Mouse (Mus musculus): ENCODE measurements at regions not wholly inside any gene's neighbourhood (a gene's known extent, or its start where the extent isn't known, plus 50 kb on each side); places are given as distances from the start of the nearest gene placed in this dataset.

DNA sequence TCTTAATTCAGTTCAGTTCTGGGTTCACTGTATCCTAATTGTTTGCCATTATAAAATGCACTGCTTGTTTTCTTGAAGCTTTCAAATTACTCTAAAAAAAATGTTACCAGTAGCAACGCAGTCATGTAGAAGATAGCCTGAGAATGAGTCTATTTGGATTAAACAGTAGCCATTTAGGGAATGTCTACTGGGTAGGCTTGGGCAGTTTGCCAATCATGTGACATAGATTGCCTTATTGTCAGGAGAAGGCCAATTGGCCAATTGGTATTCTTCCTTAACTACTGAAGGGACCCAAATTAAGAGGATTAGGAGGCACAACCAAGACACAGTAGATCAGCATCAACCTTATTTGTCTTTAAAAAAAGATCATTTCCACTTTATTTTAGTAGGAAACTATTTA lies 379.7 kb downstream of the Samd5 start:
- no peak for DNase-seq (ENCODE audit: low spot score)

DNA sequence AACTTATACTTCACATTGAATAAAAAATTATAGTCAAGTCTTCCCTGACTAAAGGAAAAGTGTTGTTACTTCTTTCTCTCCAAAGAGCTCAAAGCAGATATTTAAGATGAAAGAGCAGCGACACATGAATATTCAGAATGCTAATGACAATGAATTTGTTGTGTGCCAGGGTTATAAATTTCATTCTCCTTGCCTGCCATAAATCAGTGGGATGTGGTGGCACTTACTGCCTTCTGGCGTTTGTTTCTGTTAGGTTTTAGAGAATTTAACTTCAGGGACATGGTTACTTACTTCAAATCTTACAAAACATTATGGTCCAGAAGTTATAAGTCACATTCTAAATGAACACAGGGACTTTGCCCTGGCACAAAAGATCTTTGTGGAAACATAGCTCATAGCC lies 380.4 kb downstream of the Samd5 start:
- DNase-seq (ENCODE audit: low spot score) = no peak

DNA sequence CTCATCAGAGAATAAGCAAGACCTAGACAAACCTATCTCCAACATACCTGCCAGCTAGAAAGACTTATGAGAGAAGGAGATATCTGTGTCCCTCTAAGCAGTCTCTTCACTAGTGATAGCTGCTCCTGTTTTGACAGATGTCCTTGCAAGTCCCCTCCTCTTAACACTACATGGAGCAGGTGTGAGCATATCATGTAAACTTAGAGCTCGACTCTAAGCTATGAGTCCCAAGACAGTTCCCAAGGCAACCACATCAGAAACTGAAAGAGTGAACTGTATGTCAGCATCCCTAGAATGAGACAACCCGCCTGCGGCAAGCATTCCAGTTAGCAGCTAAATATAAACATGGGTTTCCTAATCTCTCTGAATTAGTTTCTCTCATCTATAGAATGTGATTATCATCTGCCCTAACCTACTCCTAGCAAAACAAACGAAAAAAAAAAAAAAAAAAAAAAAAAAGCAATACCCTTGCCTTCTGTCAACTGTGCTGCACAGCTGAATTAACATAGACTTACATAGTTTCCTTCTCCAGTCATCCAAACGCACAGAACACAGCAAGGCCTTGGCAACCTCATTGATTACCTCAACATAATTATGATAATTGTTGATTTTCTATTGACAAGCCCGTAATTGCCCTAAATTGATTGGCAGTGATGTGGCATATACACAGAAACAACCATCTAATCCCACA lies 383.4 kb downstream of the Samd5 start:
- no peak for DNase-seq (ENCODE audit: low spot score)

DNA sequence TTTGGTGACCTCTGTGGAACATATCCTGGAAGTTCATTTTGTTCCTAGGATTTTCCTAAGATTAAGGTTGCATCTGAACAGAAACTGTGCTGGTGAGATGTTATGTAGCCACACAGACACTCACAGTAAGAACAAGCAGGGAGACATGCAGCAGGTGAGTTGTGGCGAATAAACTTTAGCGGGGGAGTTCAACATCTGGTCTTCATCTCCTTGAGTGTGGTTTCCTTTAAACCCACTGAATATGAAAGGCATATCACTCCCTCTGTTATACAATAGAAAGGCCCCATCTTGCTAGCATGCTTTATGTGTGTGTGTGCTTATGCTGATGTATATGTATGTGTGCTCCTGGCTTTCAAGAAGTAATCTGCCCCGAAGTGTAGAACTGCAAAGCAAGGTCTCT lies 387.1 kb upstream of the Sash1 start:
- no peak for DNase-seq (ENCODE audit: low spot score)

DNA sequence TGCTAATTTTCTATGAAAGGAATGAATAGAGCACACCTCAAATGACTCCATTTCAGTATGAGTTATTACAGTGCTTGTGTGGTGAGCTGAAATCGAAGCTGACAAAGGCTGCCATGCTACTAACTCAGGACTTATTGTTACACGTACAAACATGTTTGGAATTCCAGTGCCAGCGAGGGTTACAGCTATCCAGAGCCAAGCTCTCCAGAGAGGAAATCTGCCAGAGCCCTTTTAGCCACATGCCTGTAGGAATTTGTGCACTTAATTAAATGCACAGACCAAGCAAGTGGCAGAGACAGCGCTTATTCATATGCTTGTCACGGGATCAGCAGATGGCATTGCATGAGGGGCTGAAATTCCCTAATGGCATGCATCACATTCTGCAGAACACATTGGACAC lies 386.4 kb upstream of the Sash1 start:
- peak; percentile 41 for DNase-seq (ENCODE audit: low spot score)

DNA sequence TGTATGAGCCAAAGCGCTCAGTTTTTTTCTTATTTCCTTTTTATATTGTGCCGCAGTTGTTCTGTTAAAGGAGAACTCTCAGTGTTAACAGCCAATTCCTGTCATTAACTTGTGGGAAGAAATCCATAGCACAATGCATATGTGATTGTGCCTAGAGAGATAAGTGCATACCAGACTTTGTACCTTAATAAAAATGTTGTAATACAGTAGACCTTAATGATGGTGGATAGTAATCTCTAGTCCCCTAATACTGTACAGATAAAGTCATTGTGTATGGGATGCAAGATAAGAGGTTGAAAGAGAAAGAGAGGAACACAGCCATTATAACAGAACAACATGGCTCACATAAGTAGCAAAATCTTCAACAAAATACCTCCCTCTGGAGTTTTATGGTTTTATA lies 379.7 kb upstream of the Sash1 start:
- no peak for DNase-seq (ENCODE audit: low spot score)

DNA sequence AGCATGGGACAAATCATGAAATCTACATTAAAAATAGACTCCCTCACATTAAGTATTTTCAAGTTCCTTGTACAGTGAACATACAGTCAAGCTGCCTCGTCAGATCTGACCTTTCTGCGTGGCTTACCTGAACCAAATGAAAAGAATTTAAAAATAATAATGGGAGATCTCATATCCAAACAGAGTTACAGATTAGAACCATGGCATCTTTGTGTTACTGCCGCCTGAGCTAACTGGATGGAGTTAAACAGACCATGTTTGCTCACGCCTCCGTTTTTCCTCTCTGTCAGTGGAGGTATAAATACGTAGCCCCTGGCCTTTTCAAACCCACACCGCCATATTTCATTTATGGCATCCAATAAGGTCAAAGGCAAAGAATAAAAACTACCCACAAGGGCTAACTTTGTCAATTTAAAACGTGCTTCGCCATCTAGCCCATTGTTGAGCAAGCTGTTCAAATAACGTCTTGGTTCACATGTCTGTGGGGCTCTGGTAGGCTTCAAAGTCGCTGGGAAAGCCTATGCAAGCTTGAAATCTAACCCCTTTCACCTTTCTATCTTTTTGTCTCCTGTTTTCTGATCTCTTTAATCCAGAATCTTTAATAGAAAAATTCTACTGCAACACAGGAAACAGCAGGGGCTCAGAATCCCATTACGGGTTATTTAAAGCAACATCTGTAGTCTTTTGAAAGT lies 378.6 kb upstream of the Sash1 start:
- DNase-seq (ENCODE audit: low spot score) = peak; percentile 9

DNA sequence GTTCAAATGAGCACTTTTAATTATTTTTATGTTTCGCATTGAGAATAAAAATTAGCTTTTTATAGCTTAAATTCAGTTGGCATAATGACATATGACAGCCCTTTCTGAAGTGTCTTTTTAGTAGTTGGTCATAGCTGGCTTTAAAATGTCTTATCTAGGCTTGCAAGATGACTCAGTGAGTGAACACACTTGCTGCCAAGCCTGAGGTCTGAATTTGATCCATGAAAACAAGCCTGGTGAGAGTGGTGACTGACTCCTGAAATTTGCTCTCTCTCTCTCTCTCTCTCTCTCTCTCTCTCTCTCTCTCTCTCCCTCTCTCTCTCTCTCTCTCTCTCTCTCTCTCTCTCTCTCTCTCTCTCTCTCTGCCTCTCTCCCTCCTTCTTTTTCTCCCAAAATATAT lies 372.8 kb upstream of the Sash1 start:
- DNase-seq (ENCODE audit: low spot score) = no peak

DNA sequence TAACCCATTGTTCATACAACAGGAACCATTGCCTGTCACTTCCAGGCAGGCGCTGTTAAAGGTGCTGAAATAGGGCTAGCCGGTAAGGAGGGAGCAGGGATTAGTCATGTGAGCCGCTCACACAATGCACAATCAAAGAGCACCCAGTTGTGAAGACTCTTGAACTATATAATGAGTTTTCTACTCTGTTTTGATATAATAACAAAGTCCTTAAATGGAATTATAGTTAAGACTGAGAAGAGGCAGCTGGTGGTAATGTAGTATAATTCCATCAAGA lies 367.0 kb upstream of the Sash1 start:
- peak; percentile 44 for DNase-seq (ENCODE audit: low spot score)

DNA sequence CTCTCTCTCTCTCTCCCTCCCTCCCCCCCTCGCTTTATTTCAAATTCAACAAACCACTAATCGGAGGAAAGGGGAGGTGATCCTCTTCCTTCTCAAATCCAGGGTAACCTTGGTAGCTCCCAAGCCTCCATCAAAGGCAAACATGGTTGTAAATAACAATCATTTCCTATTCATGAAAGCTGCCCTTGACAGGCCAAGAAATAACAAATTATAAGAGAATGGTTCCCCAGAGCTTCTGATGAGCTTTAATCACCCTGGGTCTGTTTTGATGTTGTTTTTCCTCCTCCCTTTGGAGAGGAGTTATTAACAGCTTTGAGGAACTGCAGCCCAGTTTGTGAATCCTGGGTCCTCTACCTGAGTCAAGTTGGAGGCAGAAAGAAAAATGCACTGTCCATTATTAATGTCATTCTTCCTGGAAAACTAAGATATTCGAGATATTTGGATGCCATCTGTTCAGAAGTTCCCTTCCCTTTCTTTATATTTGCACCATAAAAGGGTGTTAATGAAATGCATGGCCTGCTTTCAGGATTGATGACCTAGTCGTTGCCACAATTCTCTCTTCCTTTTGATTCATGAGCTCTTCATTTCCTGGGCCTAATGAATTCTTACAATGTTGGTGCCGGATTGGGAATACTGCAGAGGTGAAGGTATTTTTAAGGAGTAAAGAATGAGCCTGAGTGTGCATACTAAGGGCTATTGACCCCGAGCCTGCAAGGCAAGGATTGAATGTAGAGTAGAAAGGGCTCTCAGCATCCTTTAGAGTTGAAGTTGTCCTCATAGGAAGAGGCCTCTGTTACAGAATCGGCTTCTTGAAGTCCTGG lies 366.5 kb upstream of the Sash1 start:
- DNase-seq (ENCODE audit: low spot score) = no peak

DNA sequence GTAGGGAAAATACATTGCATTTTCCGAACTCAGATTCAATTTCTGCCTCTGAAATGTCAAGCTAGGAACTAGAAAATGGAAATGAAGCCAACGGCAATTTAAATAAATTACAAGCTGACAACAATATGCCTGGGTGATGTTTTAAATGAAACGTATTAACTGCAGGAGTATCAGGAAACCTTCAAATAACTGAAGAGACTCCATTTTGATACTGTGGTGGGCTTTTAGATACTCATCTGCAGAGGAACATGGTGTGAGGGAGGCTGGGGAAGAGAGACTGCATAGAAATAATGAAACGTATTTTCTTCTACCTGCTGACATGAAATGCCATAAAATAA lies 357.4 kb upstream of the Sash1 start:
- DNase-seq (ENCODE audit: low spot score) = no peak

DNA sequence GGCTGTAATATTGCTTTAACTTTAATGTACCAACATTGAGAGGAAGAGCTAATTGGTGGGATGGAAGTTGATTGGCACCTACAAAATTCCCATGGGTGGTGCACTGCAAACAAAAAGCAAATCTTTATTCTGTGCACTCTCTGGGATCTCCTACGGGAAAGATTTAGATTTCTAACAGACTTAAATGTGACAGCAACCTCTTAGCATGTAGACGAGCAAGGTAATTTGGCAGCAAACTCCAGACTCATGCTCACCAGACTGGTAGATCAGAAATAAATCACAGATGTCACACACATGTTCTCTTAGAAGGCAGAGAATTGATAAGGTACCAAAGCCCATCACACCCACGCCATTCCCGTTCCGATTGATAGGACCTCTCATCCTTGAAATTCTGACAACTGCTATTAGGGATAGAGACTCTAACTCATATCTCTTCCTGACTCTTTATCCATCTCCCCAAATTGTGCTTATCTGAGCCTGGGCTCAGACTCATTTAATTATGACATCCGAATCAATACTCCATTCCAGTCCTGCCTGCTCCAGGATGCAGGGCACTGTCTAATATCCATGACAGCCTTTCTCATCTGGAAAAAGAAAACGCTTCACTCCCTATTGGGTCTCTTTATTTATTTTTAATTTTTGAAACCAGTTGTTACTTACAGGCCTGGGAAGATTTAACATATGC lies 356.9 kb upstream of the Sash1 start:
- no peak for DNase-seq (ENCODE audit: low spot score)

DNA sequence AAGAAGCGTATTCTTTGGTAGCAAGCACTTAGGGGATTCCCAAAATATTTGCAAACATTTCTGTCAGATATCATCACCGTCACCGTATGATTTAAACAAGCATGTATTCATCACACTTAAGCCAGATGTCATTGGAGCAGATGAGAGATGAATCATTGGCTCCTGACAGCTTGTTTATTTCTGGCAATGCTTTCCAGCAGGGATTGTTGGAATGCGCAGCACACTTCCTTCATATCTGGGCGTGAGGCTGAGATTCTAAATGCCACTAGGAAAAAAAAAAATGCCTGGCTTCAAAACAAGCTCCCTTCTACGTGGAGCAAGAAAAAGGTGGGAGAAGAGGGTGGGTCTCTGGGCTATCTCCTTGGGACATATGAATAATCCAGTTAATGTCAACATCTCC lies 354.1 kb upstream of the Sash1 start:
- no peak for DNase-seq (ENCODE audit: low spot score)

DNA sequence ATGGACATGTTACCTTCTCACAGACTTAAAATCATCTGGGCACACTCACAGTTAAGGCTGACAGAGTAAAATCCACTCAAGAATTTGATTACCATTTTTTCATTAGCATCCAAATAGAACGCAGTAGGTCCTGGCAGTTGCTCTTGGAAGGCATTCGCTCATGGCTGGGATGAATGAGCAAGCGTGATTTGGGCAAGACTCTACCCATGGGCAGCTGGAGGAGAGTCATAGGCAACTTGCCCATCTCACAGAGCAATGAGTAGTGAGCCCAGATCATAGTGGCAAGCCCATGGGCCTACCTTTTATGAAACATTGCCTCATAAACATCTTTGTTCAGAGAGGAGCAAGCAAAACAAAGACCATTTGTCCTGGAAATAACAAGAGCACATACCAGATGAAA lies 345.9 kb upstream of the Sash1 start:
- DNase-seq (ENCODE audit: low spot score) = no peak

DNA sequence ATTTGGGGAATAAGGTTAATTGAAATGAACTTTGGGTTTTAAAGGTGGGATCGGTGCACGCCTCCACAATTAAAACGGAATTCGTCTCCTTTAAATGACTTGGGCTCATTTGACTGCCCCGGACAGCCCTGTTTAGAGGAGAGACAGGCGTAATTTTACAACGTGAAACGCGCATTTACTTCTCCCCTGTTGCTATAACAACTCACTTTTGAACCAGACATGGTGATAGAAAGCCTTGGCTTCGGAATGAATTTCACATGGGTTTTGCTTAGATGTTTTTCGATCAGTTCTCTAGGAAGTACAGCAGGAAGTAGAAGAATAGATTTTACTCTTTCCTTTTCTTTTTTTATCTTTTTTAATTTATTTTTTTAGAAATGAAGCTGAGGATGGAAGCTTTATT lies 343.2 kb upstream of the Sash1 start:
- DNase-seq (ENCODE audit: low spot score) = no peak

DNA sequence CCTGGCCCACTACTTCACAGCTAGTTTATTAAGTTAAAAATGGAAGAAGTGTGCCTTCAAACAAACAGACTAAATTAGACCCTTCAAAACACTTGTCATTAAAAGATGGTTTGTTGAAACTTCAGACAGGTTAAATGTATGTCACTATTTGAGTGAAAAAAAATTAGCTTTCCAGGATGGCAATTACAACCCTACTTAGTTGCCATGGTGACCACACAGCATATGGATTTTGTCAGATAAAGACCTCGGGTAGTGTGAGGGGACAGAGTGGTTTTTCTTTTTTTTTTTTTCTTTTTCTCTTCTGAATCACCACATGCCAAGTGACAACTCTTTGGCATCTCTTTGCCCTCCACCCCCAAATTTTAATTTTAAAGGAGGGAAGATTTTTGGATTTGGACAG lies 341.5 kb upstream of the Sash1 start:
- DNase-seq (ENCODE audit: low spot score) = peak; percentile 19

DNA sequence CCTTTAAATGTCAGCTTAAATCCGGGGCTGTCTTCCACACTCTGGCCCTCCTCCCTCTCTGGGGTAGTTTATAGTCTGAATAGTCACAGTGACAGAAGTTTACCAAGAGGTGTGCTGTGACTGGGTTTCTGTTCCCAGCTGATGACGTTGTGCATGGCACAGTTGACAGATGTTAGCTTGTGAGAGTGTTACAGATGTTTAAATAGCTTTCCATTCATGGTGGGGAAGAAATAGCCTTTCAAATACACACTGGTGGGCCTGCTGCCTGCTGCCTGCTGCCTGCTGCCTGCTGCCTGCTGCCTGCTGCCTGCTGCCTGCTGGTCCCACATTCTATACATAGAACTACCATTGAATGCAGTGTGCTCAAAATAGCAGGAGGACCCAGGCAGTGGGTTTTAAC lies 324.8 kb upstream of the Sash1 start:
- peak; percentile 18 for DNase-seq (ENCODE audit: low spot score)

DNA sequence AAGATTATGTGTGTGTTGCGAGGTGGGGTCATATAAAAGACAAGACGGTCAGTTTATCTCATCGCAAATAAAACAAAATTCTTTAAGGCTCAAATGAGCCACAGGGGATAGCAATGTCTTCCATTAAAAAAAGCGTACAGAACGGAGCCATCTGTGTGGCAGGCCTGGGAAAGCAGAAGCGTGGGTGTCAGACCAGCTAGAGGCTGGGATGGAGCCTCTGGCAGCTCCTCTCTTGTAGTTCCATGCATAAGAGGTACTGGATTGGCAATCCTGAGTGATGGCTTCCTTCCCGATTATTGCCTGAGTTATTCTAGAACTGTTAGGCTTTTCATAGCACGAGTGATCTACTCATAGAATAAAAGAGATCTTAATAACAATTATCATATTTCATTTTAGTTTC lies 318.2 kb upstream of the Sash1 start:
- DNase-seq (ENCODE audit: low spot score) = no peak

DNA sequence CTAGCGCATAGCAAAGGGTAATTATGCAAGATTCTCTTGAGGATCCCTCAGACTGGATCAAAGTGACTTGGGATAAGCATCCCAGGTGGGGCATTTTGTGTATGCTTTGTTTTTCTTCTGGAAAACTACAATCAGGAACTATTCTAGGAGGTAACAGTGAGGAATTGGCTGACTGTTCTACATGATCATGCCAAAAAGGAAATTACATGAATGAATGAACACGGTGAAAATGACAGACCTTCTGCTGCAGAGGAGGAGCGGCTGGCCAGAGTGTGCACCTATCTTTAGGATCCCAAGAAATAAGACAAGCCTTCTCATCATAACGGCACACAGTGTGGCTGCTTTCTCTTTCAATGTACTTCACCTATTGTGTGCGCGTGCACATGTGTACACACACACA lies 317.5 kb upstream of the Sash1 start:
- no peak for DNase-seq (ENCODE audit: low spot score)

DNA sequence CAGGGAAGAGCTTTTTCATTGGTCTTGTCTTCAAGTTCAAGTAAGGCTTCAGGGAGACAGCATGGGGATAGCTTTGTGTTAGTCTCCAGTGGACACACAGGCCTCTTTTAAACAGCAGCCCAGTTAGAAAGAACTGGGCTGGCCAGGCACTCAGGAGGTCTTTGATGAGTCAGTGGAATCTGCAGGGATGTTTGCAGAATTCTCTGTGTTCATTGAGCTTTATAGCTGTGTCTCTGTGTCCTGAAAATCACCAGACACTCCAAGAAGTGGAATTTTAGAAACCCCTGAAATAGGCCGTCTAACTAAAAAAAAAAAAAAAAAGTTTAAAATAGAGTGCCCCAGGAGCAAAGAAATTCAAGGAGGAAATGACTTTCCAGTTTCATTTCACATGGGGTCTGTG lies 317.1 kb upstream of the Sash1 start:
- no peak for DNase-seq (ENCODE audit: low spot score)

DNA sequence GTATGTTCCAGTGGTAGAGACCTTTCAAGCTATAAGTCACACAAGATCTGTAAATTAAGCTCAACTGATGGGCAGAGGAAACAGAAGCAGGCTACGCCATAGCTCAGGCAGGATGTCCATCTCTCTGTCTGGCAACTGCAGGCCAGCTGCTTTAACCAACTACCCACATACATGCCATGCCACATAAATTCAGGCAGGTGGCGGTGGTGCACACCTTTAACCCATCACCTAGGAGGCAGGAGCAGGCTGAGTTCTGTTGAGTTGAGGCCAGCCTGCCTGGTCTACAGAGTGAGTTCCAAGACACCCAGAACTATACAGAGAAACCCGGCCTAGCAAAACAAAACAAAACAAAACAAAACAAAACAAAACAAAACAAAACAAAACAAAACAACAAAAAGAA lies 289.1 kb upstream of the Sash1 start:
- DNase-seq (ENCODE audit: low spot score) = peak; percentile 60

DNA sequence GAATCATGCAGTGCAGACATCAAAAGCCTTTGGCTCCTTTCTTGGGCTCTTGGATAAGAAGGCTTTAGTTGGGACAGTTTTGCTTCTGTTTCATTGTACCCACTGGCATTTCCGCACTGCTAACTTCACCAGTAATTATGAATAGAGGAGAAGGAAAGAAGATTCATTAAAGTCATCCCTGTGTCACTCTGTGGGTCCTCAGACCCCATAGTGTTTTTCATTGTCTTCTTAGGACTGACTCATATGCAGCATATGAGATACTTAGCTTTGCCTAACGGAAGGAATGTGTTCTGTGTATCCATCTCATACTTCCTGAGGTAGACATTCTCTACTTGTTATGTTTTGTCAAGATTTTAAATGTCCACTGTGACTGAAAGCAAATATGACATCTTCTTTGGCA lies 287.6 kb upstream of the Sash1 start:
- DNase-seq (ENCODE audit: low spot score) = no peak

DNA sequence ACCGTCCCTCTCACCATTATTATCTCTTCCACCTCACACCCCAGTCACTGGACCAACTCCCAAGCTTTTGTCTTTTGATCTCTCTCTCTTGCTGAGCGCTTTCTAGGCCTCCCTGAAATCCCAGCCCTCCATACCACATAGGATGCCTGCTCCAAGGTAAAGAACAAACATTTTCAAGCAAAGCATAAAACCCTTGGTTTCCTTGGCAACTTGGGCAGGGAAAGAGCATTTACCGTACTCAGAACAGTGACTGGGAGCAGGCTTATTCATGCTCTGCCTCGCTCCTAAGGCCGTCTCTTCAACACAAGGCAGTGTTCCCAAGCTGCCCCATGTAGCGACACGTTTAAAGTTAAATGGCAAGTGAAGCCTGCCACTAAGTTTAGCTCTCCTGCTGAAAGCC lies 282.9 kb upstream of the Sash1 start:
- DNase-seq (ENCODE audit: low spot score) = no peak

Data from embryo, embryonic 10 days (tissue).